ENCODE assay signal across 1 mouse cellular context in the genomic region with DNA sequence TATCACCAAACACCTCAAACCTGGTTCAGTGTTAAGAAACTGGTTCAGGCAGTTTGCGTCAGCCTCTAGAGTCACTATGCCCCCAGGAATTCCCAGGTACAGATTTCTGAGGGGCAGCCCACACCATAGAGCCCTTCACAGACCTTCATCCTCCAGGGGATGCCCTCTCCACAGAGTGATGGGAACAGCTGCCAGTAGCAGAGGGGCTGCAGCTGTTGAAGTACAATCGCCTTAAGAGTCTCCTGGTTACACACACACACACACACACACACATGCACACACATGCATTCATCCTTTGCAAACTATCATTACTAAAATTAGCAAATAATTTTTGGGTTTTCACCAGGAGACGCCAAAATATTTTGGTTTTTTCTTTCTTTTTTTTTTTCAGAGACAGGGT.
TF ChIP-seq lines count a peak whose summit lies in the region.

No protein-coding gene starts in this region.

TF ChIP-seq in myocyte, 11 proteins besides CTCF, POLR2A, EP300 and RAD21 (continued from another document):
- TF ChIP-seq TCF3 (IDR thresholded peaks at IDR 0.05; ENCODE audit: insufficient read length, low read depth) (peak; percentile 65), USF1 (IDR thresholded peaks at IDR 0.05; ENCODE audit: low read depth) (no peak), MAX (IDR thresholded peaks at IDR 0.05; ENCODE audit: low read depth) (no peak), CEBPB (IDR thresholded peaks at IDR 0.05; ENCODE audit: insufficient read depth, poor library complexity, severe bottlenecking) (no peak), MYOD1 (IDR thresholded peaks at IDR 0.05; ENCODE audit: control insufficient read depth in 1 of 3, insufficient read length in 2 of 3, low read depth in 2 of 3) (peak; percentile 48 to 98 (median 98)), SRF (IDR thresholded peaks at IDR 0.05; ENCODE audit: control insufficient read depth, insufficient read length, low read depth) (no peak), MYOG (IDR thresholded peaks at IDR 0.05; ENCODE audit: control insufficient read depth in 1 of 3, insufficient read depth in 1 of 3, insufficient read length in 2 of 3, low read depth in 2 of 3) (peak; percentile 17 to 91 (median 62)), E2F4 (IDR thresholded peaks at IDR 0.05; ENCODE audit: insufficient read depth) (no peak), POLR2AphosphoS2 (IDR thresholded peaks at IDR 0.05; ENCODE audit: insufficient read length, low read depth) (no peak)
